Mouse (Mus musculus) limb, embryonic 13.5 days (tissue): Measurements from ENCODE around the gene Gm49361. TPM values are rescaled to one million over a fixed set of nuclear protein-coding genes. Genes with fewer than 3 reads are reported as not detected.
A peak's percentile ranks its signal among the peaks of the same experiment; 100 is the strongest.

Experiments
- ATAC-seq: fragments of 200-750 bp; cut with Nextera tagmentation; 2 replicates; pipeline ENCODE4 v1.8.0; 2017; ENCODE audit warnings: low read depth, moderate number of reproducible peaks, moderate TSS enrichment; ENCODE audit not compliant: low FRiP score
- H3K27ac ChIP-seq: fragments of 300-500 bp; sonication (generic); 2 replicates; pipeline ENCODE4 v1.5.1; 2015; ENCODE audit warnings: inconsistent platforms, mild to moderate bottlenecking, moderate library complexity
- H3K27me3 ChIP-seq: fragments of 300-500 bp; sonication (generic); 2 replicates; pipeline ENCODE4 v1.6.1; 2015; ENCODE audit warnings: mild to moderate bottlenecking, inconsistent platforms
- H3K36me3 ChIP-seq: fragments of 300-500 bp; sonication (generic); 2 replicates; pipeline ENCODE4 v1.6.1; 2015; ENCODE audit warnings: inconsistent platforms, mild to moderate bottlenecking, moderate library complexity
- H3K4me1 ChIP-seq: fragments of 300-500 bp; sonication (generic); 2 replicates; pipeline ENCODE4 v1.6.1; 2015; ENCODE audit warnings: inconsistent platforms
- H3K4me2 ChIP-seq: fragments of 300-500 bp; sonication (generic); replicated peaks from 2 replicates; pipeline ENCODE4 v1.6.1; 2015; ENCODE audit warnings: inconsistent platforms, mild to moderate bottlenecking, moderate library complexity
- H3K4me3 ChIP-seq: fragments of 300-500 bp; sonication (generic); 2 replicates; pipeline ENCODE4 v1.5.1; 2015; ENCODE audit warnings: moderate library complexity, mild to moderate bottlenecking, inconsistent platforms
- H3K9ac ChIP-seq: fragments of 300-500 bp; sonication (generic); 2 replicates; pipeline ENCODE4 v1.6.1; 2015; ENCODE audit warnings: mild to moderate bottlenecking, inconsistent platforms
- H3K9me3 ChIP-seq: fragments of 300-500 bp; sonication (generic); 2 replicates; pipeline ENCODE4 v1.6.1; 2016; ENCODE audit warnings: inconsistent platforms
- WGBS: fragments of 180-500 bp; shearing (Covaris S2); methylation state at CpG from one replicate; pipeline ENCODE4 v1.1.7; 2015; 5-methylcytosine and 5-hydroxymethylcytosine counted together
- polyA plus RNA-seq: library from polyadenylated mRNA; unstranded; fragments of >200 nt; fragmentation: Nextera tagmentation; extraction: Ambion mirVana; gene quantifications from 2 replicates; pipeline ENCODE4 v1.2.1, GENCODE M21; 2015

The Gm49361 gene
- polyA plus RNA-seq: not detected in 2 replicates

DNA sequence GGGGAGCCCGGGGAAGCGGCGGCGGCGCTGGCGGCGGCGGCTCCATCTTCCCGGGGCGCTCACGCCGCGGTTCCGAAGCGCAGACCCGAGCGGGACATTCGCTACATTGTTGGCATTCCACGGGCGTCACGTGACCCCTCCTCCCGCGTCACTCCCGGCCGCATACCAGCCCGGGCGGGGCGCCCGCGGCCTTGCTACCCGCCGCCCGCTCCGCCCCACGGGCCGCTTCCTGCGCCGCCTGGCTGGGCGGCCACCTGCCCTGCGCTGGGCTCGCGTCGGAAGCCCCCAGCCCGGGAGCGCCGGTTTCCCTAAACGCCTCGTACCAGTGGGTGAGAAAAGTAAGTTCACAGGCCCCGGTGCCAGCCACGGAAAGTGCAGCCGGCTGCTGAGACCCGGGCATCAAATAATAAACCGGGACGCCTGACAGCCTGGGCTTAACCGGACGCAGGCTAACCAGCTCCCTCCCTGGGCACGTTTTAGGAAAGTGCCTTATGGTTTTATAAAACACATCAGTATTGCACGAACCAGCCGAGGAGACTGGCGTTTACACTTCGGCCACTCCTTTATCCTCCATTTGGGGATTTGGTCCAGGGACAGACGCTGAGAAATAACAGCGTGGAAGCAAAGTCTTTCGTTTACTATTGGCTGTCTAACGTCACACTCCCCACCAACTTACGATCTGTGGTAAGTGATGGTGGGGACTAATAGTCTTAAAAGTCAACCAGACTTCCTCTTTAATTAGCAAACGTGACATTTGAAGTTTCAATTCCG, at the start of gene Gm49361:
Gene Gm49361 (minus strand): TSS at position 103 of the 771 bp plus-strand sequence.
- H3K36me3 ChIP-seq: no peaks in the 10 kb centered on the region; the same call in 1 of the 2 replicates
- peak within 1 kb of the TSS; percentile 98 for H3K4me3 ChIP-seq
- ATAC-seq: peak; percentile 91
- H3K9ac ChIP-seq: peak within 1 kb of the TSS; percentile 98
- peaks cover 32% of the 10 kb centered on the region for H3K4me1 ChIP-seq
- peak within 1 kb of the TSS; percentile 76 for H3K4me2 ChIP-seq
- H3K9me3 ChIP-seq: no peaks in the 10 kb centered on the region
- peak within 1 kb of the TSS; percentile 97 for H3K27ac ChIP-seq
- no peaks in the 10 kb centered on the region for H3K27me3 ChIP-seq
- under 1% methylated on average over 67 of the region's 68 CpGs for WGBS

DNA sequence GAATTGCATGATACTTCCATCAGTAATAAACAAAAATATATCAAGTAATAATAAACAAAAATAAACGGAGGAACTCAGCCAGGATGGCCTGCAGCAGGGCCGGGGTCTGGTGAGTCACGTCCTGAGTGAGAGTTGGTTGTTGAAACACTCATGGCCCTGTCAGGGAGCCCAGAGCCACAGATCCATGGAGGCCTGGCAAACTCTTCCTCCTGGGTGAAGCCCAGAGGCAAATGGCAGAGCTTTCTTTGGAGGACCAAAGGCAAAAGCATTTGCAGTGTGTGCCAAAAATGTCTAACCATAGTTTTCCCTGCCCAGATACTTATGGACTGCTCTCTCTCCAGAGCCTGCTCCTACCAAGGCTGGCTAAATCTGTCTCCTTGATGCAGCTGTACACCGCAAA, 45.3 kb upstream of the Gm49361 start:
- WGBS: 86% methylated on average over 4 of the region's 4 CpGs
- no peak overlapping the region for H3K9ac ChIP-seq
- no peak overlapping the region for H3K27ac ChIP-seq
- no peaks in the 10 kb centered on the region for H3K4me1 ChIP-seq
- H3K36me3 ChIP-seq: no peaks in the 10 kb centered on the region
- no peak overlapping the region for H3K4me3 ChIP-seq
- no peak overlapping the region for H3K4me2 ChIP-seq
- H3K27me3 ChIP-seq: no peaks in the 10 kb centered on the region
- no peaks in the 10 kb centered on the region for H3K9me3 ChIP-seq
- ATAC-seq: no peak

DNA sequence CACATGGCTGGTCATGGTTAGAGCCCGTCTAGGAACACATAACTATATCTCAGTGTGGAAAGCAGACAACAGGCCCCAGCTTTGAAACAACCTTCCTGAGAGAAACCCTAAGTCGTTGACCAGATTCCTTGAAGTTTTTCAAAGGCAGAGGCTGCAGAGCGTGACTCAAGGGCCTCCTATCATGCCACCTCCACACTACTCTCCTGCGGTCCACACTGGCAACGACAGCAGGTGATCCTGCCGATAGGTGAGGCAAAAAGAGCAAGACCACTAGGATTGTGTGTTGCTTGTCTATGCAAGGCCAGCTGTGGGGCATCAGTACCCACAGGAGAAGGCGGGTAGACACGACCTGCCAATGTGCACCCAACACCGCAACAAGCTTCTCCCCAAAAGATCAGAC, 43.9 kb upstream of the Gm49361 start:
- no peaks in the 10 kb centered on the region for H3K4me1 ChIP-seq
- ATAC-seq: no peak
- H3K27ac ChIP-seq: no peak overlapping the region
- no peaks in the 10 kb centered on the region for H3K36me3 ChIP-seq
- H3K4me2 ChIP-seq: no peak overlapping the region
- H3K9ac ChIP-seq: no peak overlapping the region
- no peak overlapping the region for H3K4me3 ChIP-seq
- 89% methylated on average over 9 of the region's 9 CpGs for whole genome bisulfite sequencing
- no peaks in the 10 kb centered on the region for H3K9me3 ChIP-seq
- H3K27me3 ChIP-seq: no peaks in the 10 kb centered on the region

DNA sequence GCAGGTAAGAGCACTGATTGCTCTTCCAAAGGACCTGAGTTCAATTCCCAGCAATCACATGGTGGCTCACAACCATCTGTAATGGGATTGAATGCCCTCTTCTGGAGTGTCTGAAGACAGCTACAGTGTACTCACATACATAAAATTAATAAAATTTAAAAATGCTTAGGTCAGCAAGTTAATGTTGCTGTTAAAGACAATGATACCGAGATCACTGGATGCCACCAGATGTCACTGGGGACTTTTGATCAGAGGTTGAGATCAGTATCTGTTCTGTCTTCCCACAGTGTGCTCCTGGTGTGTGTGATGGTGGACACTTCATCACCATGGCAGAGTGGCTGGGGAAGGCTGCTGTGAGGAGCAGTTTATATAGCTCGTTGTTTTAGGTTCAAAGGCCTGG, 43.4 kb upstream of the Gm49361 start:
- H3K27me3 ChIP-seq: no peaks in the 10 kb centered on the region
- ATAC-seq: no peak
- H3K4me3 ChIP-seq: no peak overlapping the region
- H3K4me2 ChIP-seq: no peak overlapping the region
- WGBS: 63% methylated on average over 2 of the region's 2 CpGs
- no peak overlapping the region for H3K27ac ChIP-seq
- no peaks in the 10 kb centered on the region for H3K36me3 ChIP-seq
- no peaks in the 10 kb centered on the region for H3K4me1 ChIP-seq
- no peak overlapping the region for H3K9ac ChIP-seq
- no peaks in the 10 kb centered on the region for H3K9me3 ChIP-seq

DNA sequence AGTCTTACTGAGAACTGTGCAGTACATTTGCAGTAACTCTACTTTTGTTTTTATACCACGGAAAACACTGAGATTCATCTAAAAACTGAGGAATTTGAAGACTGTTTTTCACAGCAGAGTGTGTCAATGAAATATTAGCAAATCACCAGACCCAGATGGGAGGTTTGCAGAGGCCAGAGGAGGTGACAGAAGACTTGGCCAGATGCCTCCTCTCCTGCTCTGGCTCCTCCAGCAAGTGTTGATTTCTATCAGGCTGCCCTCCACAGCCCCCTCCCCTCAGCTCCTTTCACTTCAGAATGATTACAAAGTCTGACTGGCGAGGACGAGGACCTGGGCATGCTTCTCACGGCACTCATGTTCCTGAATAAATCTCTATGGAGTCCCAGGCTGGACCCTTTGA, 41.5 kb upstream of the Gm49361 start:
- H3K36me3 ChIP-seq: no peaks in the 10 kb centered on the region
- ATAC-seq: no peak
- 56% methylated on average over 4 of the region's 4 CpGs for WGBS
- H3K27me3 ChIP-seq: no peaks in the 10 kb centered on the region
- H3K4me2 ChIP-seq: no peak overlapping the region
- no peak overlapping the region for H3K27ac ChIP-seq
- H3K4me3 ChIP-seq: no peak overlapping the region
- H3K4me1 ChIP-seq: no peaks in the 10 kb centered on the region
- H3K9me3 ChIP-seq: no peaks in the 10 kb centered on the region
- H3K9ac ChIP-seq: no peak overlapping the region

DNA sequence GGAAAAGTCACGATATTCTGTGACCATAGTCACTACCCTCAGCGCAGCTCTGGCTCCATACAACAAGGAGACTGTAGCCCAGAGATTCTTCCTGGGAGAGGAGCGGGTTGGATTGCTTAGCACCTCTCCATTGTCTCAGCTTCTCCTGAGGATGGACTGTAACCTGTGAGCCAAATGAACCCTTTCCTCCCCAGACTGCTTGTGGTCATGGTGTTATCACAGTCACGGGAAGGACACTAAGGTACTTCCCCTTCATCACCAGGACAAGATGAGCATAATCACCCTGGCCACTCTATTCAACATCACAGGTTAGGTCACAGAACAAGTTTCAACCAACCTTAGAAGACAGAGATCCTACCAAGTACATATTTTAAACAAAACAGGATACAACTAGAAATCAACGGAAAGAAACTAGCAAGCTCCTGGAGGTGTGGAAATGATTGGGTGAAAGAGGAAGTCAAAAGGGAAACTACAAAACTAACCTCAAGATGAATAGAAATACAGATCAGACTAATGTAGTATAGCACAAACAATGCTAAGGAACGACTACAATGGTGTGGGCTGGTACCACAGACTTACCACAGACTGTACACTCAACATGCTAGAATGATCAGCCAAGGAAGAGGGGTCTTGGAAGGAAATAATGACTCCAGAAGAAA, 26.4 kb upstream of the Gm49361 start:
- H3K4me3 ChIP-seq: no peak overlapping the region
- no peak overlapping the region for H3K27ac ChIP-seq
- H3K9ac ChIP-seq: no peak overlapping the region
- ATAC-seq: no peak
- WGBS: 83% methylated on average over 6 of the region's 6 CpGs
- H3K27me3 ChIP-seq: no peaks in the 10 kb centered on the region
- no peak overlapping the region for H3K4me2 ChIP-seq
- no peaks in the 10 kb centered on the region for H3K4me1 ChIP-seq
- no peaks in the 10 kb centered on the region for H3K9me3 ChIP-seq
- no peaks in the 10 kb centered on the region for H3K36me3 ChIP-seq

DNA sequence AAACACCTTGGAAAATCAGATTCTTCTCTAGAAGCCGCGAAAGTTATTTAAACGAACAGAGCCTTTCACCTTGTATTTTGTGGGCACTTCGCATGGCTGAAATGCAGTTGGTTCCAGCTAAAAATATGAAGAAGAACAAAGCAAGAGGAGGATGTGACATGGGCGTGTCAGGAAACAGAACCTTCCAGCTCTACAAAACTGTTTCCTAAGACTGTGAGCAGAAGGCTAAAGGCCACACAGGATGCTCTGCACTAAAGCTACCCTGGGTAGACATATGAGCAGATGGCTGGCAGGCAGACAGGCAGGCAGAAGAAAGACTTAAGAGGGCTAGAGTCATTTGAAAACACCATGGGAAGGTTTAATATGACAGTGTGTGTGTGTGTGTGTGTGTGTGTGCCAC, 23.2 kb upstream of the Gm49361 start:
- Histone ChIP-seq H3K9ac (no peak overlapping the region), H3K4me3 (no peak overlapping the region), H3K36me3 (no peaks in the 10 kb centered on the region), H3K27ac (no peak overlapping the region), H3K4me1 (no peaks in the 10 kb centered on the region), H3K9me3 (no peaks in the 10 kb centered on the region), H3K27me3 (no peaks in the 10 kb centered on the region), H3K4me2 (no peak overlapping the region)
- ATAC-seq: no peak
- WGBS: 92% methylated on average over 5 of the region's 5 CpGs

DNA sequence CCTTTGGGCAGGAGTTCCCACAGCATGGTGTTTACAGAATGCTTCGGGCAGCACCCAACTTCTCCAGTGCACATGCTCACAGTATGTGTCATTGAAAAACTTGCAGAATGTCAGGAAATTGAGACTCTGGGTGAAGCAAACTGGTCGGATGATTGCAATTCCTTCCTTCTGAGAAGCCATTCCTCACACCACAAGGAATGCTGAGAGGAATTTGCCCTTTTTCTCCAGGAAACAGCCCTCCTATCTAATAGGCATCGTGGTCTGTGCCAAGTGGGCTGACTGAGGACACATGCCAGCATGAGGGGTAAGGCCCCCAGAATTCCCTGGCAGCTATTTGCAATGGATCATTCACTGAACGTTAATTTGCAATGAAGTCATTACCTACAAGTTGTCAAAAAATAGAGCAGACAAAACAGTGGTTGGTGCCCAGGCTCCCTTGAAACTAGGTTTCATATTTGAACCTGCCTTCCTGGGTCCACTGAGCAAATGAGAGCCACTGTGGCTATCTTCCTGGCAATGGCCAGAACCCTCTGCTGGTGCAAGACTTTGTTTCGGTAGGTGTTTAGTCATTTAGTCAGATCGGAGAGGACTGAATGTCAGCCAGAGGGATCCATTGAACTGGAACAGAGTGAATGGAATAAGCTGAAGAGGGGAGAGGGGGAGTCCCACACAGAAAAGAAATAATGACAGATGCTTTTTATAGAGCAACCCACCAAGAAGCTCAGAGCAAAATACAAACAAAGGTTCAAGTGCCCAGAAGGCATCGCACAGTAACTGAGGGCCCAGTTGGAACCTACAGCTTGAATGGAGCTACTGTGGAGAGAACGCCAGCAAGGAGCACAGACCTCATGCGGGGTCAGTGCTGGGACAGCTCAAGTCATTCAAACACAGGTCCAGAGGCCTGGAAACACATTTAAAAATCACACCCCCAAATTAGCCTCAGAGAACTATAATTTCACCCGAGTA, 14.8 kb upstream of the Gm49361 start:
- ATAC-seq: no peak
- no peaks in the 10 kb centered on the region for H3K9me3 ChIP-seq

DNA sequence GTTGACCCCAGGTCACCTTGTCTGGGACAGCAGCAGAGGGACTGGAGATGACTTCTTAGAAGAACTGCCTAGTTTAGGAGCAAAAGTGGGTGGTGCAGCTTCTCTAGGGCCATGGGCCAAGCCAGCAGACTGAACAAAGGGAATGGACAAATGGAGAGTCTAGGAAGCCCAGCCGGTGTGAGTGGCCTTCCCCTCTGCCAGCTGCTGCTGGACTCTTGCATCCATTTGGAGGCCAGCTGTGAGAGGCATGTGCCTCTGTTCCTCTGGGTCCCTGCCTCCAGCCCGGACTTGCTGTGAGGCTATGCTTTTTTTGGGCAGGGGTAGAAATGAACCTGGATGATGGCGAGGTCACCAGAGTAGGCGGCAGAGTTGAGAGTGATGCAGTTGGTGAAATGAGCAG, 12.3 kb upstream of the Gm49361 start, which contains the start of gene Lats2:
Gene Lats2 (minus strand): TSS at position 152 of the 400 bp plus-strand sequence.
- Histone ChIP-seq H3K9ac (no peak within 1 kb of the TSS), H3K4me3 (no peak within 1 kb of the TSS), H3K4me2 (no peak within 1 kb of the TSS), H3K4me1 (peaks cover 15% of the 10 kb centered on the region; the same call in 1 of the 2 replicates), H3K9me3 (no peaks in the 10 kb centered on the region), H3K27ac (no peak within 1 kb of the TSS), H3K27me3 (no peaks in the 10 kb centered on the region), H3K36me3 (no peaks in the 10 kb centered on the region)
- 72% methylated on average over 4 of the region's 4 CpGs for WGBS
- ATAC-seq: no peak

More for the DNA sequence above, 14.8 kb upstream of the Gm49361 start:
- Histone ChIP-seq H3K4me1 (peaks cover 12% of the 10 kb centered on the region; the same call in 1 of the 2 replicates), H3K4me2 (no peak overlapping the region), H3K9ac (no peak overlapping the region), H3K27me3 (no peaks in the 10 kb centered on the region), H3K27ac (no peak overlapping the region), H3K4me3 (no peak overlapping the region), H3K36me3 (no peaks in the 10 kb centered on the region)
- 70% methylated on average over 10 of the region's 10 CpGs for WGBS

DNA sequence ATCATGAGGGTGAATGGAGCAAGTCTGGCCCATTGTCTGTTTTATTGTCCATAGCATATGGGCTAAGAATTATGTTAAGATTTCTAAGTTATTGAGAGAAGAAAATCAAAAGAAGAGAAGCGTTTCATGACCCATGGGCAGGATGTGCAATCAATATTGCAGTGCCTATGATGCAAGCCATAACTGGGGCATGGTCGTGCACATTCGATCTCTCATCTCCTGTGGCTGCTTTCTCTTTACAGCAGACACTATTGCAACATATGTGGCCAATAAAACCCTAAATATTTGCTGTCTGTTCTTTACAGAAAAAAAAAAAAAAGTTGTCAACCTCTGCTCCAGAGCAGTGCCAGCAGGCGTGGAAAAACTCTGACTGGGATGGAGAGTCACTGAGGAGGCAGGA, 10.2 kb upstream of the Gm49361 start:
- no peak overlapping the region for H3K4me2 ChIP-seq
- WGBS: 63% methylated on average over 4 of the region's 4 CpGs

DNA sequence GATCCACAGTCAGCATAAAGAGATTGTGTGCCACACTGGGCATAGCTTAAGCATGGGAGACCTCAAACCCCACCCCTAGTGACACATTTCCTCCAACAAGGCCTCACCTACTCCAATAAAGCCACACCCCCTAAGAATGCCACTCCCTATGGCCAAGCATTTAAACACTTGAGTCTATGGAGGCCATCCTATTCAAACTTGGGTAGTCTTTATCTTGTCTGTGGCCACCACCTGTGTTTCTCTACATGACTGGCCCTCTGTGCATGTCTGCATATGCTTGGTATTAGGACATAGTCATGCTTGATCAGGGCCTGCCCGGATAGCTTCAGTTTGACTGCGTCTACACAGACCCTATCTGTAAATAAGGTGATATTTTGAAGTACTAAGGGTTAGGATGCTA, 9.8 kb upstream of the Gm49361 start:
- Histone ChIP-seq H3K4me3 (no peak overlapping the region), H3K36me3 (no peaks in the 10 kb centered on the region), H3K4me1 (peaks cover 9% of the 10 kb centered on the region; the same call in 1 of the 2 replicates), H3K27me3 (no peaks in the 10 kb centered on the region), H3K4me2 (no peak overlapping the region), H3K9ac (no peak overlapping the region), H3K9me3 (no peaks in the 10 kb centered on the region), H3K27ac (no peak overlapping the region)
- ATAC-seq: no peak
- WGBS: 89% methylated on average over 2 of the region's 2 CpGs

More for the DNA sequence above, 10.2 kb upstream of the Gm49361 start:
- ATAC-seq: no peak
- H3K27me3 ChIP-seq: no peaks in the 10 kb centered on the region
- H3K9me3 ChIP-seq: no peaks in the 10 kb centered on the region
- H3K4me1 ChIP-seq: peaks cover 13% of the 10 kb centered on the region; the same call in 1 of the 2 replicates
- H3K27ac ChIP-seq: no peak overlapping the region
- no peak overlapping the region for H3K9ac ChIP-seq
- H3K36me3 ChIP-seq: no peaks in the 10 kb centered on the region
- H3K4me3 ChIP-seq: no peak overlapping the region
